ENCODE assay signal across 8 mouse cellular contexts in genomic region chr7:46957831-46958691, GRCm38 (mm10). TPM values are rescaled to one million over a fixed set of nuclear protein-coding genes. Genes with fewer than 3 reads are reported as not detected.
DNase-seq lines count a peak whose midpoint lies in the region; ATAC-seq lines count a peak whose summit lies in the region.

Gene Uevld (minus strand): TSS chr7:46958527.

- H3K27me3 ChIP-seq in hindbrain, embryonic 14.5 days (ENCODE audit: control insufficient read depth, insufficient read depth, low read length) = no peaks in the 10 kb centered on the region

- H3K4me2 ChIP-seq in hindbrain, embryonic 14.5 days (replicated peaks) = peak within 1 kb of the TSS; percentile 83

- peak within 1 kb of the TSS; percentile 69 for H3K4me3 ChIP-seq in hindbrain, embryonic 14.5 days (replicated peaks; ENCODE audit: low read length)

- WGBS in hindbrain, embryonic 14.5 days = 1% methylated on average over 49 of the region's 51 CpGs

- H3K36me3 ChIP-seq in hindbrain, embryonic 14.5 days (replicated peaks; ENCODE audit: control insufficient read depth, insufficient read depth) = peaks cover 19% of the 10 kb centered on the region

- ATAC-seq in hindbrain, embryonic 14.5 days (ENCODE audit: low FRiP score) = peak; percentile 93

- DNase-seq in R1 (ENCODE audit: low read depth, low spot score) = peak; percentile 98
- DNase-seq in cerebellum, postnatal 25 days = peak; percentile 98 to 99
- peak; percentile 89 to 92 for DNase-seq in frontal cortex, postnatal 25 days (ENCODE audit: low spot score in 2 of 2)
- peak; percentile 89 for DNase-seq in hindbrain, embryonic 14.5 days (ENCODE audit: low spot score)
- peak; percentile 88 to 89 for DNase-seq in layer of hippocampus, postnatal 36 days
- peak; percentile 97 for DNase-seq in lung, postnatal 36 days
- peak; percentile 96 for DNase-seq in retina, postnatal 1 day
- DNase-seq in urinary bladder, adult 18-20 months (ENCODE audit: low spot score in 2 of 2) = peak; percentile 92 to 97

- H3K9me3 ChIP-seq in hindbrain, embryonic 14.5 days (ENCODE audit: control insufficient read depth, low read length) = no peaks in the 10 kb centered on the region

- peak within 1 kb of the TSS; percentile 80 for H3K9ac ChIP-seq in hindbrain, embryonic 14.5 days

- H3K27ac ChIP-seq in hindbrain, embryonic 14.5 days = peak within 1 kb of the TSS; percentile 38; the same call in 1 of the 2 replicates

- 0 out of 2 replicates have a peak, but pooled peaks cover 3% of the 10 kb centered on the region for H3K4me1 ChIP-seq in hindbrain, embryonic 14.5 days (replicated peaks; ENCODE audit: control insufficient read depth, insufficient read depth, low read length)

RNA-seq across cellular contexts. Expression of gene Uevld, which starts in this region (rescaled TPM):
- polyA plus RNA-seq in hindbrain, embryonic 14.5 days (2014; fragmentation: Nextera tagmentation; extraction: Ambion mirVana) = 5.3 and 5.6 TPM in 2 replicates
- total RNA-seq in layer of hippocampus, postnatal 36 days (2021) = 10 to 100 TPM; 15.5 to 18.3 TPM

Comparison
In these comparisons a context has a peak if more than half of its experiments do, and no peak if none do; other contexts are left out.
1. Peak in every context shown above with its lines: DNase-seq, ATAC-seq, H3K4me3 ChIP-seq and H3K27ac ChIP-seq.